Mouse (Mus musculus): ENCODE results near the gene Ttc27. TPM values are rescaled to one million over a fixed set of nuclear protein-coding genes. Genes with fewer than 3 reads are reported as not detected.

Gene Ttc27
- polyA plus RNA-seq, 1 experiment from 2014 or later: 5.9 TPM

- WGBS (ENCODE audit: missing documents): 53% methylated on average over 3 of the region's 3 CpGs
- Histone ChIP-seq H3K4me3 (ENCODE audit: inconsistent target) (no peak overlapping the region), H3K27ac (no peak overlapping the region), H3K79me2 (ENCODE audit: inconsistent target) (0 out of 2 replicates have a peak, but pooled peaks cover 8% of the 10 kb centered on the region), H3K36me3 (ENCODE audit: inconsistent target) (no peaks in the 10 kb centered on the region)
Measured at GRCm38 (mm10) chr17:74715128-74715527, 2.4 kb upstream of the Ttc27 start.

- no peaks in the 10 kb centered on the region for H3K36me3 ChIP-seq (ENCODE audit: inconsistent target)
Measured at GRCm38 (mm10) chr17:74715724-74716123, 1.8 kb upstream of the Ttc27 start.

GRCm38 (mm10) chr17:74716643-74717042 is 889 bp upstream of the Ttc27 start:
- 37% methylated on average over 3 of the region's 3 CpGs for WGBS (ENCODE audit: missing documents)
- peak overlapping the region; percentile 99 for H3K4me3 ChIP-seq (ENCODE audit: inconsistent target)
- H3K27ac ChIP-seq: peak overlapping the region; percentile 61
- 0 out of 2 replicates have a peak, but pooled peaks cover 2% of the 10 kb centered on the region for H3K36me3 ChIP-seq (ENCODE audit: inconsistent target)
- H3K79me2 ChIP-seq (ENCODE audit: inconsistent target): 0 out of 2 replicates have a peak, but pooled peaks cover 8% of the 10 kb centered on the region

More at GRCm38 (mm10) chr17:74715724-74716123, 1.8 kb upstream of the Ttc27 start:
- Histone ChIP-seq H3K4me3 (ENCODE audit: inconsistent target) (no peak overlapping the region), H3K27ac (no peak overlapping the region), H3K79me2 (ENCODE audit: inconsistent target) (0 out of 2 replicates have a peak, but pooled peaks cover 8% of the 10 kb centered on the region)
- 75% methylated on average over 1 of the region's 1 CpGs for WGBS (ENCODE audit: missing documents)

GRCm38 (mm10) chr17:74717091-74717617 is 378 bp upstream of the Ttc27 start:
- peak overlapping the region; percentile 61 for H3K27ac ChIP-seq
- H3K79me2 ChIP-seq (ENCODE audit: inconsistent target): 0 out of 2 replicates have a peak, but pooled peaks cover 8% of the 10 kb centered on the region
- peak overlapping the region; percentile 99 for H3K4me3 ChIP-seq (ENCODE audit: inconsistent target)
- H3K36me3 ChIP-seq (ENCODE audit: inconsistent target): 0 out of 2 replicates have a peak, but pooled peaks cover 7% of the 10 kb centered on the region
- WGBS (ENCODE audit: missing documents): 9% methylated on average over 14 of the region's 14 CpGs

- H3K27ac ChIP-seq: no peak overlapping the region
- H3K36me3 ChIP-seq (ENCODE audit: inconsistent target): no peaks in the 10 kb centered on the region
- no peak overlapping the region for H3K4me3 ChIP-seq (ENCODE audit: inconsistent target)
- no peaks in the 10 kb centered on the region for H3K79me2 ChIP-seq (ENCODE audit: inconsistent target)
Measured at GRCm38 (mm10) chr17:74732872-74733271, 15.3 kb downstream of the Ttc27 start.

- WGBS (ENCODE audit: missing documents): 78% methylated on average over 11 of the region's 11 CpGs
Measured at GRCm38 (mm10) chr17:74735392-74735791, 17.9 kb downstream of the Ttc27 start.

GRCm38 (mm10) chr17:74749659-74750058 is 32.1 kb downstream of the Ttc27 start:
- Histone ChIP-seq H3K36me3 (ENCODE audit: inconsistent target) (no peaks in the 10 kb centered on the region), H3K27ac (no peak overlapping the region), H3K79me2 (ENCODE audit: inconsistent target) (no peaks in the 10 kb centered on the region), H3K4me3 (ENCODE audit: inconsistent target) (no peak overlapping the region)
- WGBS (ENCODE audit: missing documents): 100% methylated on average over 1 of the region's 1 CpGs

More at GRCm38 (mm10) chr17:74735392-74735791, 17.9 kb downstream of the Ttc27 start:
- H3K4me3 ChIP-seq (ENCODE audit: inconsistent target): no peak overlapping the region
- H3K36me3 ChIP-seq (ENCODE audit: inconsistent target): no peaks in the 10 kb centered on the region
- H3K27ac ChIP-seq: no peak overlapping the region
- H3K79me2 ChIP-seq (ENCODE audit: inconsistent target): no peaks in the 10 kb centered on the region

- 83% methylated on average over 4 of the region's 4 CpGs for WGBS (ENCODE audit: missing documents)
- no peak overlapping the region for H3K27ac ChIP-seq
- no peak overlapping the region for H3K4me3 ChIP-seq (ENCODE audit: inconsistent target)
- no peaks in the 10 kb centered on the region for H3K36me3 ChIP-seq (ENCODE audit: inconsistent target)
- no peaks in the 10 kb centered on the region for H3K79me2 ChIP-seq (ENCODE audit: inconsistent target)
Measured at GRCm38 (mm10) chr17:74751026-74751425, 33.5 kb downstream of the Ttc27 start.

GRCm38 (mm10) chr17:74752906-74753627 is 35.5 kb downstream of the Ttc27 start:
- Histone ChIP-seq H3K36me3 (ENCODE audit: inconsistent target) (no peaks in the 10 kb centered on the region), H3K27ac (no peak overlapping the region), H3K4me3 (ENCODE audit: inconsistent target) (no peak overlapping the region), H3K79me2 (ENCODE audit: inconsistent target) (no peaks in the 10 kb centered on the region)
- WGBS (ENCODE audit: missing documents): 93% methylated on average over 8 of the region's 8 CpGs

- Histone ChIP-seq H3K27ac (no peak overlapping the region), H3K79me2 (ENCODE audit: inconsistent target) (no peaks in the 10 kb centered on the region), H3K4me3 (ENCODE audit: inconsistent target) (no peak overlapping the region), H3K36me3 (ENCODE audit: inconsistent target) (no peaks in the 10 kb centered on the region)
- 100% methylated on average over 5 of the region's 5 CpGs for WGBS (ENCODE audit: missing documents)
Measured at GRCm38 (mm10) chr17:74753628-74754104, 36.1 kb downstream of the Ttc27 start.

GRCm38 (mm10) chr17:74754369-74755118 is 37.0 kb downstream of the Ttc27 start:
- Histone ChIP-seq H3K36me3 (ENCODE audit: inconsistent target) (no peaks in the 10 kb centered on the region), H3K4me3 (ENCODE audit: inconsistent target) (no peak overlapping the region), H3K27ac (no peak overlapping the region), H3K79me2 (ENCODE audit: inconsistent target) (no peaks in the 10 kb centered on the region)
- 91% methylated on average over 11 of the region's 11 CpGs for WGBS (ENCODE audit: missing documents)

- Histone ChIP-seq H3K4me3 (ENCODE audit: inconsistent target) (no peak overlapping the region), H3K36me3 (ENCODE audit: inconsistent target) (no peaks in the 10 kb centered on the region), H3K79me2 (ENCODE audit: inconsistent target) (no peaks in the 10 kb centered on the region), H3K27ac (no peak overlapping the region)
- WGBS (ENCODE audit: missing documents): 84% methylated on average over 9 of the region's 9 CpGs
Measured at GRCm38 (mm10) chr17:74769390-74769811, 51.9 kb downstream of the Ttc27 start.

- Histone ChIP-seq H3K79me2 (ENCODE audit: inconsistent target) (no peaks in the 10 kb centered on the region), H3K36me3 (ENCODE audit: inconsistent target) (no peaks in the 10 kb centered on the region), H3K4me3 (ENCODE audit: inconsistent target) (no peak overlapping the region), H3K27ac (no peak overlapping the region)
- 98% methylated on average over 4 of the region's 4 CpGs for WGBS (ENCODE audit: missing documents)
Measured at GRCm38 (mm10) chr17:74772364-74772763, 54.8 kb downstream of the Ttc27 start.

GRCm38 (mm10) chr17:74773556-74773955 is 56.0 kb downstream of the Ttc27 start:
- Histone ChIP-seq H3K4me3 (ENCODE audit: inconsistent target) (no peak overlapping the region), H3K36me3 (ENCODE audit: inconsistent target) (no peaks in the 10 kb centered on the region), H3K79me2 (ENCODE audit: inconsistent target) (no peaks in the 10 kb centered on the region), H3K27ac (no peak overlapping the region)
- 93% methylated on average over 5 of the region's 5 CpGs for WGBS (ENCODE audit: missing documents)

- H3K4me3 ChIP-seq (ENCODE audit: inconsistent target): no peak overlapping the region
- no peak overlapping the region for H3K27ac ChIP-seq
- H3K79me2 ChIP-seq (ENCODE audit: inconsistent target): no peaks in the 10 kb centered on the region
- no peaks in the 10 kb centered on the region for H3K36me3 ChIP-seq (ENCODE audit: inconsistent target)
- 100% methylated on average over 4 of the region's 4 CpGs for whole genome bisulfite sequencing (ENCODE audit: missing documents)
Measured at GRCm38 (mm10) chr17:74780133-74780532, 62.6 kb downstream of the Ttc27 start.

Measured in macrophage (primary cell).